7 mouse cellular contexts compared by ENCODE assay signal in genomic region chr13:59840429-59841169, GRCm38 (mm10). TPM values are rescaled to one million over a fixed set of nuclear protein-coding genes. Genes with fewer than 3 reads are reported as not detected.
DNase-seq lines count a peak whose midpoint lies in the region; ATAC-seq and TF ChIP-seq lines count a peak whose summit lies in the region.

No protein-coding gene starts in this region.

- peak; percentile 70; the same call in 1 of the 2 replicates for ATAC-seq in hindbrain, postnatal 0 days
- ATAC-seq in midbrain, embryonic 11.5 days (ENCODE audit: low FRiP score), result peak; percentile 49; the same call in 1 of the 2 replicates

- H3K4me3 ChIP-seq in hindbrain, postnatal 0 days (ENCODE audit: low read length), result no peak overlapping the region
- no peak overlapping the region for H3K4me3 ChIP-seq in midbrain, embryonic 11.5 days (ENCODE audit: low read depth, low read length)

- no peaks in the 10 kb centered on the region for H3K27me3 ChIP-seq in hindbrain, postnatal 0 days (ENCODE audit: insufficient read depth, low read length)
- H3K27me3 ChIP-seq in midbrain, embryonic 11.5 days (ENCODE audit: control insufficient read depth, insufficient read depth, low read length), result no peaks in the 10 kb centered on the region

- H3K4me1 ChIP-seq in hindbrain, postnatal 0 days (ENCODE audit: insufficient read depth, low read length), result no peaks in the 10 kb centered on the region
- H3K4me1 ChIP-seq in midbrain, embryonic 11.5 days (ENCODE audit: control insufficient read depth, insufficient read depth, low read length), result no peaks in the 10 kb centered on the region

- no peak overlapping the region for H3K27ac ChIP-seq in hindbrain, postnatal 0 days
- H3K27ac ChIP-seq in midbrain, embryonic 11.5 days (ENCODE audit: low read depth, low read length), result no peak overlapping the region

- WGBS in hindbrain, postnatal 0 days, result 78% methylated on average over 11 of the region's 11 CpGs
- 76% methylated on average over 11 of the region's 11 CpGs for WGBS in midbrain, embryonic 11.5 days

- no peak overlapping the region for H3K4me2 ChIP-seq in hindbrain, postnatal 0 days (ENCODE audit: low read depth, low read length)
- H3K4me2 ChIP-seq in midbrain, embryonic 11.5 days, result no peak overlapping the region

- H3K9me3 ChIP-seq in hindbrain, postnatal 0 days (ENCODE audit: low read length), result no peaks in the 10 kb centered on the region
- no peaks in the 10 kb centered on the region for H3K9me3 ChIP-seq in midbrain, embryonic 11.5 days (ENCODE audit: control insufficient read depth, low read length)

- no peak overlapping the region for H3K9ac ChIP-seq in hindbrain, postnatal 0 days (replicated peaks; ENCODE audit: low read length)
- H3K9ac ChIP-seq in midbrain, embryonic 11.5 days (ENCODE audit: low read length), result no peak overlapping the region

- peak; percentile 99 for TF ChIP-seq CTCF in hindbrain, postnatal 0 days (IDR thresholded peaks at IDR 0.05; ENCODE audit: low read depth)

- intact Hi-C loops in left cerebral cortex, postnatal 14 days (cut with DNase I), result loop anchor here (5.0 to 10.0 kb wide), 3 partner anchors 337 to 1203 kb away; partner anchors contain the start of gene Gas1

- peak; percentile 67 for DNase-seq in WW6 (ENCODE audit: low read depth, low spot score)
- peak; percentile 60 to 77 for DNase-seq in cerebellum, adult 18-20 months
- peak; percentile 86 to 94 for DNase-seq in frontal cortex, adult 2 months (ENCODE audit: extremely low spot score in 1 of 2, low spot score in 1 of 2)
- DNase-seq in hindbrain, postnatal 0 days (ENCODE audit: low spot score), result peak; percentile 95
- peak; percentile 91 to 96 for DNase-seq in left cerebral cortex, postnatal 14 days (ENCODE audit: low spot score in 2 of 2)
- peak; percentile 93 for DNase-seq in midbrain, embryonic 11.5 days (ENCODE audit: low spot score, missing footprints)
- DNase-seq in skeletal muscle tissue, adult 2 months (ENCODE audit: low read depth, low spot score), result peak; percentile 78

- H3K36me3 ChIP-seq in hindbrain, postnatal 0 days (ENCODE audit: insufficient read depth, low read length), result no peaks in the 10 kb centered on the region
- H3K36me3 ChIP-seq in midbrain, embryonic 11.5 days (ENCODE audit: control insufficient read depth, insufficient read depth, low read length), result no peaks in the 10 kb centered on the region

RNA-seq across cellular contexts. Expression of gene Tut7, which starts 17.7 kb away (rescaled TPM):
- polyA plus RNA-seq in frontal cortex, adult 2 months (2012; rRNA removed), result 39.1 and 46.3 TPM in 2 replicates
- total RNA-seq in hindbrain, postnatal 0 days (2014; rRNA removed), result 27.9 and 29.5 TPM in 2 replicates
- polyA plus RNA-seq in hindbrain, postnatal 0 days (2015; fragmentation: Nextera tagmentation; extraction: Ambion mirVana), result 35.5 and 36.8 TPM in 2 replicates
- 10 to 100 TPM; 60.9 to 66.6 TPM for total RNA-seq in left cerebral cortex, postnatal 14 days (2021)
- 47.2 and 48.7 TPM in 2 replicates for polyA plus RNA-seq in midbrain, embryonic 11.5 days (2014; fragmentation: Nextera tagmentation; extraction: Ambion mirVana)

RNA-seq across cellular contexts. Expression of gene Gm49354, which starts 58.6 kb away (rescaled TPM):
- polyA plus RNA-seq in frontal cortex, adult 2 months (2012; rRNA removed), result not detected in 2 replicates
- not detected in 2 replicates for total RNA-seq in hindbrain, postnatal 0 days (2014; rRNA removed)
- not detected in 2 replicates for polyA plus RNA-seq in hindbrain, postnatal 0 days (2015; fragmentation: Nextera tagmentation; extraction: Ambion mirVana)
- not detected for total RNA-seq in left cerebral cortex, postnatal 14 days (2021)
- polyA plus RNA-seq in midbrain, embryonic 11.5 days (2014; fragmentation: Nextera tagmentation; extraction: Ambion mirVana), result not detected in 2 replicates
